Mouse (Mus musculus) layer of hippocampus, adult 11-12 months (tissue): ENCODE results near the gene Itgav.

ENCODE experiments used
- DNase-seq: peaks from one replicate; pipeline ENCODE4 v3.0.0; 2022; ENCODE audit warnings: low spot score

Gene Itgav

DNA sequence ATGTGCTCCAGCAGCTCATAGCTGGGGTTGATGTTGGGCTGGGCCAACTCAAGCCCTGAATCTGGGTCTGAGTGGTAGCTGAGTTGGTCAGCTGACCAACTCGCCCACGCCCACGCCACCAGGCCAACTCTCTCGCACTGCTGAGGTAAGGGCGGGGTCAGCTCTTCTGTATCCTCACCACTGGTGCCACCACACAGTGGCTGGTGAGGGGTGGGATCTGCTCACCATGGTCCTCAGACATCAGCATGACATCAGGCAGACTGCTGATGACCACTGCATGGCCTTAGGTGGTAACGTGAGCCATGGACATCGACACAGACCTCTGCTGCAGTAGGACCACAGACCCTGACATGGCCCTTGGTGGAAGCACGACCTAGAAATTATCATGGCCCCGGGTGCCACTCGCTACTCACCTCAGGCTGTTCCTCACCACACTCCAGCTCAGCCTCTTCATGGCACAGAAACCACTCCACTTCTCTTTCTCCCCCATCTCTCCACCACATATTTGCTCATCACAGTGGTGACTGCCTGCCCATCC is 24.5 kb downstream of the Itgav start:
- no peak for DNase-seq

DNA sequence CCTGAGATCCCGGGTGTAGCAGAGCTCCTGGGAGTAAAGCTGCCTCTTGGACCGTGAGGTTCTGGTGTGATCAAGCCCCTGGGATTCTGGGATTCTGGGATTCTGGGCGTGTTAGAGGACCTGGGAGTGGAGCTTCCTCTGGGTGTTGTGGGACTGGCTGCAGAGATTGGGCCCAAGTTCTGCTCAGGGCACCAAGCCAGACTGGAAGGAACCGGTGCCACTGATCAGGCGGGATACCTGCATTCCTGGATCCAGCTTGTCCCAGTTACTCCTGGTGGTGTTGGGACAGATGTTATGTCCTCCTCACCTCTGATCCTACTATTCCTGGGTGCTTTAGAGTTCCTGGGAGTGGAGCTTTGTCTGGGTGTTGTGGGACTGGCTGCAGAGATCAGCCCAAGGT is 28.8 kb downstream of the Itgav start:
- DNase-seq, result no peak

DNA sequence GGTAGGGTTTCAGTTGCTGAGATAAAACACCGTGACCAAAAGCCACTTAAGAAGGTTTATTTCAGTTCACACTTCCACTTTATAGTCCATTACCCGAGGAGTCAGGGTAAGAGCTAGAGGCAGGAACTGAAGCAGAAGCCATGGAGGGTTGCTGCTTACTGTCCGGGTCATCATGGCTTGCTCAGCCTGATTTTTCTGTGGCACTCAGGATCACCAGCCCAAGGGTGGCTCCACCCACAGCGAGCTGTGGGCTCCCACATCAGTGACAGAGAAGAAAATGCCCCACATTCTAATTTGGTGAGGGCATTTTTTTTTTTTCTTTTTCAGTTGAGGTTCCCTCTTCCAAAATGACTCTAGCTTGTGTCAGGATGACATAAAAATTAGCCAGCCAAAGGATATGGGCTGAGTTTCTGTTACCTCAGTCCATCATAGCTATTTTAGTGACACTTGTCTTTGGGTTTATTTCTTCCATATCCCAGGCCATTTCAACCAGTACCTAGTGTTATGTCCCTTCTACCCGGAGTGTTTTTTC is 30.2 kb downstream of the Itgav start:
- DNase-seq, result no peak

DNA sequence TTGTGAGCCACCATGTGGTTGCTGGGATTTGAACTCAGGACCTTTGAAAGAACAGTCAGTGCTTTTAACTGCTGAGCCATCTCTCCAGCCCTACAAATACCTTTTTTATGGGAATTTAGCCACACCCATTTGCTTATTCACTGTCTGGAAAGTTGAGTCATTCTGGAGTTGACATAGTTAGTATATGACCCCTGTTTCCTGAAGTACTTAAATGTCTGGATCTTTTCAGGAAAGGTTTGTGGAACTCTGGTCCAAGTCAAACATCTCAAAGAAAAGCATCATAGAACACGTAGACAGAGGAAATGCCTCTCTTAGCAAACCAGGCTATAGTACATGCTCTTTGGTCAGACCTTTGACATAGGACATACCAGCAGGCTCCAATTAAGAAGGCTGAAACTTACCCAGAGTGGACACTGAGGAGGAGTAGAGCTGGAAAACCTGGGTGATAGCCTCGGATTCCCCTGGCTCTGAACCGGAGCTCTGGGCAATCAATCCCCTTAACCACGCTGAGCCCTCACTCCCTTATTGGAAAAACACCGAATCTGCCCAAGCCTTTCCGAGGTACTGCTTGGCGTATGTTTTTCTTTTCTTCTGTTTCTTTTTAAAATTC is 34.5 kb downstream of the Itgav start:
- no peak for DNase-seq

DNA sequence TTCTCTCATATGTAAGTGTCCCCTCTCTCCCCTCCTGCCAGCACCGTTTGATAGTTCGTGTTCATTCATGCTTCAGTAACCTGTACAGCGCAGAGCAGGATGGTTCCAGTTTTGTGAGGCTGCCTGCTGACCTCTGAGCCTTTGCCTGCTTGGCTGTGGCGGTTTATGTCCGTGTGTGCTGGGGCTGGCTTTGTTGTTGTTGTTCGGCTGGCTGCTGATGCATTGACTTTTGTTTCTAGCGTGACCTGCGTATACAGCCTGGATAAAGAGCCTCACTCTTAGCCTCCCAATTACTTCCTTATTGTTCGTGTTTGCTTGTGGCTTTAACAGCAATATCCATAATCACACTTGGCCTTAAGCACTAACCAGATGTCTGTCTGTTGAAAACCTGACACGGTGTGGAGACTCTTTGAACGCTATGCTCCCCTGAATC is 35.0 kb downstream of the Itgav start:
- DNase-seq, result no peak

DNA sequence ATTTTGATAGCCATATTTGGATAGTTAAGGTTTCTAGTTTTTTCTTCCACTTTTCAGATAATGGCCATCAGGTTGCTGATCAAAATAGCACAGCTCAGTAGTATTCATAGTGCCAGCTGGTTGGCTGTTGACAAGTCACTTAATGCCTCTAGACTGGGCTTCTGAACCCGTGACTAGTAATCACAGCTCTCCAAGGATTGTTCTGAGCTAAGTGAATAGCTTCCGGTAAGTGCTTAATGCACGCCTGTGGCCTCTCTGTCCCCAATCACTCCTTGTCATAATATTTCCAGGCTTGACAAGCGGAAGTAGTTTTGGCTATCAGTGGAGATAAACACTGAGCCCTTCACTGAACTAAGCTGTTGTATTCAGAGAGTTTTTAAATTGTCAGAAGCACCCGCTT is 35.5 kb downstream of the Itgav start:
- no peak for DNase-seq

DNA sequence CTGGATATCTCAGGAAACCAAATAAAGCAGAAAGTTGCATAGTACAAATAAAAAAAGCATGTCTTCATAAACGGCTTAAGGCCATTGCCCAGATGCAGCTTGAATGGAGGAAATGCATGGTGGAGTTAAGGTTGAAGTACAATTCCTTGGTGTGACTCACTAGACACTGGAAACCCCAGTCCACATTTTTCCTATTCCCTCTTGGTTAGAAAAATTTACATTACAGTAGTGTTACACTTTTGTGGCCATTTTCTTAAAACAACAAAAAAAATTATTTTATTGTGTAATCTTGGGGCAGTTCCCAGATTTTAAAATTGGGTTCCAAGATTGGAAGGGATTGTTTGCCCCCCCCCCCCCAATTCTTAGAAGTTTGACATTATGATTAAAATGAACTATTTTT is 35.9 kb downstream of the Itgav start:
- DNase-seq, result no peak

DNA sequence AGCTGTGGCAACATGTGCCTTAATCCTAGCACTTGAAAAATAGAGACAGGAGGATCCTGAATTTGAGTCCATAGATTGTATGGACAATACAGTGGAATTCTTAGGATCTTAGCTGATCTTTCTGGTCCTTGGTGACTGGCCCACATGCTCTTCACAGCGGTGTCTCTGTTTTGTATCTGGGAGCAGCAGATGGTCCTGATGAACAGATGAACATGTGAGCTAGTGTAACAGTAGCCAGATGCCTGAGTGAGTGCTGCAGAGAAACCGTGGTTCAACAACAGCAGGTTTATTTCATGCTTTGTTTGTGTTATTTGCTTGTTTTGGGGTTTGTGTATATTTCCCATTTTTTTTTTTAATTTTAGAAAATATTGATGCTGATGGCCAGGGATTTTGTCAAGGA is 37.3 kb downstream of the Itgav start:
- no peak for DNase-seq

DNA sequence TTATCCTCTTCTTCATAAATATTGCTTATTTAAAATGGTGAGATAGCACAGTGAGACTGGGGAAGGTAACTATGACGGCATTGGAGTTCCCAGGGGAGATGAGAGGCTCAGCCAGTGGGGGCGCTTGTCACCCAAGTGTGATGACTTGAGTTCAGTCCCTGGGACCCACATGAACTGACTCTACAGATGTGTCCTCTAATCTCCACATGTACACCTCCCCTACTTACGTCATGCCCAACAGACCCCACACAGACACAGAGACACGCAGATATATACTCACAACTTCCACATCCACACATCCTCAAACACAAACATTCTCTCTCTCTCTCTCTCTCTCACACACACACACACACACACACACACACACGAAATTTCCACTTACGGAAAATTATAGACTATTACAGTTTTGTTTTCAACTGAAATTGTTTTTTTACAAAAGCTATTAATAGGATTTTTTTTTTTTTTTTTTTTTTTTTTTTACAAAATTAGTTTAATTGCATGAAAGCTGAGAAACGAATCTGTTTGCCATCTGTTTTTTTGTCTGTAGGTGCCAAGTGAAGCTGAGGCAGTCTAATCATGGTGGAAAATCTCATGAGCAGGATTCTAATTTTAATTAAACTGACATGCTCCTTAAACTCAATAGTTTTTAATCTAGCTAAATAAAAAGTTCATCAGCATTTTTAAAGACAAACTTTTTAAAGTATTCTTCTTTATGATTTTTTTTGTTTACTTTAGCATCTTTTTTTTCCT is 38.1 kb downstream of the Itgav start:
- no peak for DNase-seq

DNA sequence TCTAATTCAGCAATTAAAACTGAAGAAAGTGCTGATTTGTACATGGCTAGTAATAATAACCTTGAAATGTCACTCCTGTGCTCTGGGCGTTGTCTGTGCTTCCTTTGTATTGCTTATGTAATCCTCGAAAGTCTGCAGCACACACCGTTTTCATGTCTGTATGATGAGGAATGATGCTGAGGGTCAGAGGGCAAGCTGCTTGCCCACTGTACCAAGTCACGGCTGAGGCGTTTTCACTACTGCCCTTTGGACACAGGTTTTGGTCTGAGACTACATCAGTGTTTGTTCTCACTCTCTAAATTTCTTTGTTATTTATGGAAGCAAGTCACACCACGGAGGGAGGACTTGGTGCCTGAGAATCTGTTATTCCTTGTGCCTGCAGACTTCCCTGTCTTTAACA is 41.9 kb downstream of the Itgav start:
- no peak for DNase-seq

DNA sequence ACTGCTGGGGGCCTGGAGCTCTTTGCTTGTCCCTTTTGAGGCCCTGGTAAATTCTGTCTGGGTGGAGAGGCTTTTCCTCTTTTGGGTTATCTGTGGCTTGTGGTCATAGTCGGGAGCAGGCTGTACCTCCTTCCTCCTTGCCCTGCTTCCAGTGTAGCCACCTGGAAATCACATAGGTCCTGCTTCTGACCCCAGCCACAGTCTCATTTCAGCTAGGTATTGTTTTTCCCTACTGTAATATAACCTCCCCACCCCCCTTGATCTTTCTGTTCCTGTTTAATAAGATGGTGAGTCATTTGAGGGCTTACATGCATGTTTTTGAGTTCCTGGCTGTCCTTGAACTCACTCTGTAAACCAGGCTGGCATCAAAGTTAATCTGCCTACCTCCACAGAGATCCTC is 42.7 kb downstream of the Itgav start:
- DNase-seq, result no peak

DNA sequence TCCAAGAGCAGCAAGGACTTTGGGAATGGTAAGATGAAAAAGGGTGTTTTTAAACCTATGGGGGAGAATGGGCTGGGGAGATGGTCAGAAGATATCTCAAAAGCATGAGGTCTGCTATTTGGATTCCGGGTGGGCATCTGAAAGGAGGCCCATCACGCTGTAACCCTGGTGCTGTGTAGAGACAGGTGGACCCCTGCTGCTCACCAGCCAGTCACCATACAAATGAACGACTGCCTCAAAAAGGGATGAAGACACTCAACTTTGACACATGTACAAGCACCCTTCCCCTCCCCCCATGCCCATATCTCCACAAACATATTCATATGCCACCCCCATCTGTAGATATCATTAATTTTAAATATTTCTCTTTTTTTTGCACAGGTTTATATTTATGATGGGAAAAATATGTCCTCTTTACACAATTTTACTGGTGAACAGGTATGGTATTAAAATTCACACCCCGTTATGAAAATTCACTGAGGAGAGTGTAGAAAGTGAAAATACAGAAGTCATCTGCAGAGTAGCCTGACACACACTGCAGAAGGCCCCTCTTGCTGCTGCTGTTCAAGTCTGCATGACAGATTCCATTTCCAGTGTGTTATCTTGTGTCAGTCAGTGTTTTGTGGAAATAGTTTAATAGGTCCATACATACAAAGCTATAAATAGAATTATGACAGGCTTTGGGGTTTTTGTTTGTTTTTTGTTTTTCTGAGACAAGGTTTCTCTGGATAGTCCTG is 44.3 kb downstream of the Itgav start:
- no peak for DNase-seq

DNA sequence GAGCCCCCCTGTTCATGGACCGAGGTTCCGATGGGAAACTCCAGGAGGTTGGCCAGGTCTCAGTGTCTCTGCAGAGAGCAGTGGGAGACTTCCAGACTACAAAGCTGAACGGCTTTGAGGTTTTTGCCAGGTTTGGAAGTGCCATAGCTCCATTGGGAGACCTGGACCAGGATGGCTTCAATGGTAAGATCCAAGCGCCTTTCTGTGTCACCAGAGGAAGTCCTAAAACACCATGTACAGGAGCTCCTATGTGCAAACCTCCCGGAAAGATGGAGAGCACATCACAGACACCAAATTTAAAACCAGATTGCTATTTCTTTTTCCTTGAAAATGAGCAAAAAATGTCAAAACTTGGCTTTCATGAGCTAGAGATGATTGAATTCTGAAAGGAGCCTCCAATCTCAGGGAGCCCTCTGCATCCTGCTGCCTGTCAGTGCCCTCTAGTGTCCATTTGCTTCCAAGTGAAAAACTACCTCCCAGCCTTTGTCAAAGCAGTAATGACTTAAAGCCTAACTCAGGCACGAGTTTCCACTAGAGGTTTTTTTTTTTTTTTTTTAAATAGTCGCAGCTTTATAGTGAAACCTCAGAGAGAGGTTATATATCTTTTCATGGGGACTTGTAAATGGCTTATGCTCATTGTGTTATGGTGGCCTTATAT is 47.1 kb downstream of the Itgav start:
- DNase-seq, result peak; percentile 80

DNA sequence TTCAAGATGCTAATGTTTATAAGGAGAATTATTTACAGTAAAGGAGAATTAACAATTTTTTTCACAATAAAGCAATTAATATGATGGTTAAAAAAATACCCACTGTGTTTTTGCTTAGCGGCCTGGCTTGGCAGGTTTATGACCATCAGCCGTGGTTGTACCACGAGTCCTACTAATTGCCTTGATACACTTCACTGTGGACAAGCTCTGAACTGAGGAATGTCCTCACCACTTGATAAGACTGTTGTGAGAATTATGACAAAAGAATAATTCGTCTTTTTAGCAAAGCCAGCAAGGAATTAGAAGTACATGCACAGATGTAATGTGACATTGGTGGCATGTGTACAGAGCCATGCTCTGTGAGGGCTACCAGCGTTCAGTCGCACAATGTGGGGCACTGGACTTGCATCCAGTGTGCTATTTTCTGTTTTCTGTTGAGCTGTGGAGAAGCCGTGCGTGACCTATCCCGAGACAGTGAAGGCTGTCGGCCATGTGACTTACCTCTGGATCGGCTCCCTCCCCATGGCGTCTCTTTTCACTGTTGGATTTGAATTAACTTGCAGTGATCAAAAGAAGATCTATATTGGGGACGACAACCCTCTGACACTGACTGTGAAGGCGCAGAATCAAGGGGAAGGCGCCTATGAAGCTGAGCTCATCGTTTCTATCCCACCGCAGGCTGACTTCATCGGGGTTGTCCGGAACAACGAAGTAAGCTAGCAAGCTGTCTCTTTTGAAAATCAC is 67.3 kb downstream of the Itgav start:
- DNase-seq, result no peak

DNA sequence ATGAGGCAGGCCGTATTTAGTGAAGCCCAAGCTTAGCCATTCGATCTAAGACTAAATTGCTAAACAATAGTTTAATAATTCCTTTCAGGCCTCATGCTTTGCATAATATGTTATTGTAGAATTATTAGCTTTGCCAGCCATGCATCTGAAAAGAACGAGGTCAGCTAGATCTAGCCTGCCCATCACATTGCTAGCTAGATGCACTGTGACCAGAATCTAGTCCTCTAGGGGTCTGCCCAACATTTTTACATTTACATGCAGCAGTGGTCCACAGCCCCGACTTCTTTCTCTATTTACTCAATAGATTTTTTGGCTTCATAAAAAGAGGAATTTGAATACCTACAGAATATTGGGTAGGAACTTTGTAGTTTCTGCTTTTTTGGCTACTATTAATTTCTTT is 67.9 kb downstream of the Itgav start:
- DNase-seq, result no peak

DNA sequence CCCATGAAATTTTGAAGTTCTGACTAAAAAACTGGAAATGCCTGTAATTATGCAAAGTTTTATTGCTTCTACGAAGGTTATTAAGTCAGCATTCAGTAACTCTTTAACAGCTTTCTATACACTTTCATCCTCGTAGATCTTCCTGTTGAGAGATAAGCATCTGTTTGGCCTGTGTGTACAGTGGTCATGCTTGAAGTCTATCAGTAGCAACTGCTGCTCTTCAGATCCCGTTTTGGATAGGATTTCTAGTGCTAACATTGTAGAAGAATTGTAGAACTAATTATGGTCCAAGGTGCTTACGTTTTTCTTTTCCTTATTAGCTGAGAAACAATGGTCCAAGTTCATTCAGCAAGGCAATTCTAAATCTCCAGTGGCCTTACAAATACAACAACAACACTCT is 71.6 kb downstream of the Itgav start:
- no peak for DNase-seq

DNA sequence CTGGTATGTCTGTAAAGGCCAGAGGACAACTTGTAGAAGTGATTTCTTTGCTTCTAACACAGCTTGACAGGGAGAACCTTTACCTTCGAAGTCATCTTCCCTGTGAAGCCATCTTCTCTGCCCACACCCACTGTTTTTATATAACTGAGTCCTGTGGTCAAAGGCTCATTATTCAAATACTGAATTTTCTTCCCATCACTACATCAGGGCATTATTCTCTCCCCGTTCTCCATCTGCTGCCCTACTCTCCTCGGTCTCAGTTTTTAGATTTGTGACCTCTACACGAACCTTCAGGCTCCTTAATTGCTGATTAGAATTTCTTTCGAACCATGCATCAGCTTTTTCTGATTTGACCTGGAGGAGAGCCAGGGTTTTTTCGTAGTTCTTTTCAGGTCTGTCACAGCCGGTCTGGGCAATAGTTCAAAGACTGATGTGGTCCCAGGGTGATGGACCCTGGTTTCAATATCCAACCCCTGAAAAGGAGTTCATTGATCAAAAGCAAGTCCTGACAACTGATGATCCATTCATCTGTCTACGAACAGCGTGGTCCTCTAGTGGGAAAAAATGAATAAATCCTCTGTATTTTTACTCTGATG is 73.8 kb downstream of the Itgav start:
- no peak for DNase-seq

DNA sequence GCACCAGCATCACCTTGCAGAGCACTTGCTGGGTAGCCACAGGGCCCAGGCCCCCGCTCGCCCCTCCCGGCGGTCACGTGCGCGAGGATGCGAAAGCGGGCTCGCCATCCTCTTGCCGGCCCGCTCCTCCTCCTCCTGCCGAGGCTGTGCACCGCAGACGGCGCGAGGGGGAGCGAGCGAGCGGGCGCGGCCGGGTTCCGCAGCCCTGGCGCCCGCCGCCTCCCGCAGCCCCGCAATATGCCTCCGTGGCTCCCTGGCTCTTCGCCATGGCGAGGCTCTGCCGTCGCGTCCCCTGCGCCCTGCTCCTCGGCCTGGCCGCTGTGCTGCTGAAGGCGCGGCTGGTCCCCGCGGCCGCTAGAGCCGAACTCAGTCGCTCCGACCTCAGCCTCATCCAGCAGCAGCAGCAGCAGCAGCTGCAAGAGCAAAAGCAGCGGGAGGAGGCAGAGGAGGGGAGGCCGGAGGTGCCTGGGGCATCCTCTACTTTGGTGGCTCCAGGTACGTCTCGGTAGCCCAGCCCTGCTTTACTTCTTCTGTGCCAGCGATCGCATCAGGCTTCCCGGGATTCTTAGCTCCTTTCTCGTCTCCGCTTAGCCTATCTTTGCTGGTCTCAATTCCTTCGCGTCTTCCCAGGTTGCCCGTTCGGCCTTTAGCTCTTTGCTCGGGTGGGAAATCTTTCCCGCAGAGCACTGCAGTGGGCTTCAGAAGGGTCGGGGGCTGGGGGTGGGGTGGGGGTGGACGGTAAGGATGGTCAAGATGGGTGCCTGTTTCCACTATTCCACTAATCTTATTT is 88.5 kb downstream of the Itgav start, which contains the start of gene Fam171b:
Fam171b (plus strand) TSS at position 154 of the 790 bp plus-strand sequence.
- peak; percentile 86 for DNase-seq

DNA sequence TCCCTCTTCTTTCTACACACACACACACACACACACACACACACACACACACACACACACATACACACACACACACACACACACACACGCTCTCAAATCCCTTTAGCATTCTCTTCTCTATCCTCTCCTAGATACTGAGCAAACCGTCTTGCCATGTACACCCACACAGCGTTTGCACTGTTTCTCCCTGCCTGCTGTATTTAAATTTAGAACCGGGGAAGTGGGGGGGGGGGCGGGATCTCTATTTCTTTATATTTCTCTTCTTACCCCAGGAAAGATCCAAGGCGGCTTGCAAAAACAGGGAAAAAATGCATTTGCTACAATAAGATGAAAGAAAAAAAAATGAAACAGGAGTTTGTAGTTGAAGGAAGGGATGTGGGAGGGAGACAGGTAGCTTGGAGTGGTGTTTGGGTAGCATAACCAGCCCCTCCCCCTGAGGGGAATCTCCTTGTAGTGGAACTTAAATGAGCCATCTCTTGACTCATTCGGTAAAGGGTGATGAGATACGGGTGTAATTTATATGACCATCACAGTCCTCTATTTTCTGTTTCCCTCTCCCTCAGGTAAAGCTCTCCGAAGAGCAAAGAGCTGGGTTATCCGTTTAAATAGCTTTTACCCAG is 89.2 kb downstream of the Itgav start:
- peak; percentile 30 for DNase-seq

DNA sequence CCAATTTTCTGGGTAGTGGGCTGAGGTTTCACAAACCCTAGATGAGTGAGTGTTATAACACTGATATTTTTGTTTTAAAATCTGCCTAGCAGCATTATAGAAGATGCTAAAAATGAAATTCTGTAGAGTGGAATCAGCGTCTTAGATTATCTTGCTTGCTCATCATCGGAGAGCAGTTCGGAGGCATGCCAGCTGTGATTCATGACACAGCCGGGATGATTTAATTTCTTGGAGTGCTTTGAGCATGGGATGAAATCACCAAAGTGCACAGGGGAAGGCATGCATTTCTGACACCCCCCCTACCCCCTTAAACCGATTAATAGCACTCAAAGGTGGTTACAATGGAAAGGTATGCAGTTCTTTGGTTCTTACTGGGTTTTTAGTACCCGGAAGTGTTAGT is 89.8 kb downstream of the Itgav start:
- DNase-seq, result peak; percentile 64
